Mouse (Mus musculus) granulocyte monocyte progenitor cell, adult 5-6 weeks (primary cell): ENCODE results near the gene Tax1bp1. TPM values are rescaled to one million over a fixed set of nuclear protein-coding genes. Genes with fewer than 3 reads are reported as not detected.
"Not testable (repeated sequence)": the region's sequence is repeated elsewhere in the genome, so short reads cannot be mapped to it uniquely, and the experiment has no call there.

Experiments
- ATAC-seq: replicated peaks from 2 replicates; pipeline ENCODE4 v1.8.0; 2016; ENCODE audit warnings: mild to moderate bottlenecking, moderate TSS enrichment, inconsistent platforms; ENCODE audit not compliant: poor library complexity, severe bottlenecking
- total RNA-seq, 2 experiments: library from RNA; stranded (forward) in 1 of 2; stranded (reverse) in 1 of 2; fragments of 200-712, 200-1000 nt in 1 of 2; fragments of >200 nt in 1 of 2; fragmentation: Nextera tagmentation in 1 of 2; gene quantifications; 2 replicates each; pipeline ENCODE4 v1.2.3; 2014 to 2017

Tax1bp1 gene
- total RNA-seq (2014; fragmentation: Nextera tagmentation) (155 and 165 TPM in 2 replicates), total RNA-seq (2017) (339 and 381 TPM in 2 replicates)

- peak; percentile 86 for ATAC-seq
Observed at GRCm38 (mm10) chr6:52713104-52713896, at the start of gene Tax1bp1. Gene Tax1bp1 (plus strand): TSS chr6:52713729.

GRCm38 (mm10) chr6:52667641-52668040 is 45.9 kb upstream of the Tax1bp1 start:
- no peak for ATAC-seq

GRCm38 (mm10) chr6:52669878-52670277 is 43.7 kb upstream of the Tax1bp1 start:
- ATAC-seq = not testable (repeated sequence)

- no peak for ATAC-seq
Observed at GRCm38 (mm10) chr6:52671791-52672190, 41.7 kb upstream of the Tax1bp1 start.

GRCm38 (mm10) chr6:52672539-52672938 is 41.0 kb upstream of the Tax1bp1 start:
- ATAC-seq = peak; percentile 82

GRCm38 (mm10) chr6:52673706-52674105 is 39.8 kb upstream of the Tax1bp1 start:
- no peak for ATAC-seq

- ATAC-seq = no peak
Observed at GRCm38 (mm10) chr6:52674541-52674940, 39.0 kb upstream of the Tax1bp1 start.

GRCm38 (mm10) chr6:52675222-52675921 is 38.2 kb upstream of the Tax1bp1 start:
- peak; percentile 55 for ATAC-seq

- ATAC-seq = not testable (repeated sequence)
Observed at GRCm38 (mm10) chr6:52677534-52677933, 36.0 kb upstream of the Tax1bp1 start.

- ATAC-seq = no peak
Observed at GRCm38 (mm10) chr6:52679565-52679964, 34.0 kb upstream of the Tax1bp1 start.

GRCm38 (mm10) chr6:52680458-52681032 is 33.0 kb upstream of the Tax1bp1 start:
- ATAC-seq = no peak

- ATAC-seq = no peak
Observed at GRCm38 (mm10) chr6:52681847-52682485, 31.6 kb upstream of the Tax1bp1 start.

GRCm38 (mm10) chr6:52682607-52683006 is 30.9 kb upstream of the Tax1bp1 start:
- ATAC-seq = 0 out of 2 replicates have a peak, but pooled peaks have one; percentile 33

- no peak for ATAC-seq
Observed at GRCm38 (mm10) chr6:52686901-52687500, 26.5 kb upstream of the Tax1bp1 start.

GRCm38 (mm10) chr6:52690365-52690764 is 23.2 kb upstream of the Tax1bp1 start:
- no peak for ATAC-seq

- no peak for ATAC-seq
Observed at GRCm38 (mm10) chr6:52691800-52692199, 21.7 kb upstream of the Tax1bp1 start.

- no peak for ATAC-seq
Observed at GRCm38 (mm10) chr6:52692451-52693063, 21.0 kb upstream of the Tax1bp1 start.

GRCm38 (mm10) chr6:52697964-52698535 is 15.5 kb upstream of the Tax1bp1 start:
- ATAC-seq = peak; percentile 76

- ATAC-seq = peak; percentile 83
Observed at GRCm38 (mm10) chr6:52699050-52699449, 14.5 kb upstream of the Tax1bp1 start.
